Mouse (Mus musculus): Measurements from ENCODE around the gene Upb1. TPM values are rescaled to one million over a fixed set of nuclear protein-coding genes. Genes with fewer than 3 reads are reported as not detected.
"Not testable (repeated sequence)": the region's sequence is repeated elsewhere in the genome, so short reads cannot be mapped to it uniquely, and the experiment has no call there.

Upb1 gene
- polyA plus RNA-seq, 1 experiment: 2.1 TPM

GRCm38 (mm10) chr10:75411343-75412113 lies 10.6 kb downstream of the Upb1 start:
- H3K27ac ChIP-seq (replicated peaks; ENCODE audit: low read depth, low read length); H3K4me1 ChIP-seq (ENCODE audit: control insufficient read depth, insufficient read depth, insufficient read length, low read length); H3K4me3 ChIP-seq (ENCODE audit: insufficient read depth, low read depth, low read length): not testable (repeated sequence)

DNA sequence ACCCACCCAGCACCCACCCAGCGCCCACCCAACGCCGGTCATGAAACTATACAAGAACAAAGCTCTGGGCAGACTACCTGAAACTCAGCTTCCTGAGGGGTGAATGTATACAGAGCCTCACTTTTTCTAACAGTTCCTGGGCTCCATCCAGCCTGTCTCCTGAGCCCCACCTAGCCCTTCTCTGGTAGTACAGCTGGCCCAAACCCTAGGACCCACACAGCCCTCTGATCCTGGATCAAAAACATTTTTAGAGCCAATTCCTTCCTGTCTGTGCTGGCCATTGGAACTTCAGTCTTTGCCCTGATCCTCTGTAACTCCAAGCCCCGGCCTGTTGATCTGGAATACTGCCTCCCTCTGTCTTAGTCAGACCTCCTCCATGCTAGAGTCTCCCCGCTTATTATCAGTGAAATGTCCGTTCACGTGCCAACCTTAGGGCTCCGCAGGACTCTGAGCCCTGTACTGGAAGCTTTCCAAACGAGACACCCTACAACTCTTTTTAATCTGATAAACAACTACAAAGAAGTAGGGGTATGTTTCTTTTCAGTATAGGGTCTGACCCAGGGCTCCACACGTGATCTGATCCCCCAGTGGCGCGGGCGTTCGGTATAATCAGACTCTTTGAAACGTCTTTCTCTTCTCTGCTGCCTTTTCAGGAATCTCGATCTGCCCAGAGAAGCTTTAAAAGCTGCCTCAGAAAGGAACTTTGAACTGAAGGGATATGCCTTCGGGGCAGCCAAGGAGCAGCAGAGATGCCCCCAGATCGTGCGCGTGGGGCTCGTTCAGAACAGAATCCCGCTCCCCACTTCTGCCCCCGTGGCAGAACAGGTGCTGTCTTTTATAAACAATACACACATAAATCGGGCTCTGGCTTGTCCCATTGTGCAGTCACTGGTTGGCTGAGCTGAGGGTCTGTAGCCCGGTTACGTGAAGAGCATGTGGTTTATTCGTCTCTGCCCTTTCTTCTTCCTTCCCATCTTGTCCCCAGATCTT lies 11.5 kb downstream of the Upb1 start:
- no peaks in the 10 kb centered on the region for H3K4me1 ChIP-seq (ENCODE audit: control insufficient read depth, insufficient read depth, insufficient read length, low read length)
- no peak overlapping the region for H3K4me3 ChIP-seq (ENCODE audit: insufficient read depth, low read depth, low read length)
- H3K27ac ChIP-seq (replicated peaks; ENCODE audit: low read depth, low read length): no peak overlapping the region

GRCm38 (mm10) chr10:75414925-75415324 lies 14.0 kb downstream of the Upb1 start:
- Histone ChIP-seq H3K27ac (replicated peaks; ENCODE audit: low read depth, low read length) (no peak overlapping the region), H3K4me1 (ENCODE audit: control insufficient read depth, insufficient read depth, insufficient read length, low read length) (no peaks in the 10 kb centered on the region), H3K4me3 (ENCODE audit: insufficient read depth, low read depth, low read length) (no peak overlapping the region)

GRCm38 (mm10) chr10:75417363-75418042 lies 16.6 kb downstream of the Upb1 start:
- H3K4me3 ChIP-seq (ENCODE audit: insufficient read depth, low read depth, low read length): no peak overlapping the region
- peaks cover 3% of the 10 kb centered on the region; the same call in 1 of the 2 replicates for H3K4me1 ChIP-seq (ENCODE audit: control insufficient read depth, insufficient read depth, insufficient read length, low read length)
- H3K27ac ChIP-seq (replicated peaks; ENCODE audit: low read depth, low read length): no peak overlapping the region

DNA sequence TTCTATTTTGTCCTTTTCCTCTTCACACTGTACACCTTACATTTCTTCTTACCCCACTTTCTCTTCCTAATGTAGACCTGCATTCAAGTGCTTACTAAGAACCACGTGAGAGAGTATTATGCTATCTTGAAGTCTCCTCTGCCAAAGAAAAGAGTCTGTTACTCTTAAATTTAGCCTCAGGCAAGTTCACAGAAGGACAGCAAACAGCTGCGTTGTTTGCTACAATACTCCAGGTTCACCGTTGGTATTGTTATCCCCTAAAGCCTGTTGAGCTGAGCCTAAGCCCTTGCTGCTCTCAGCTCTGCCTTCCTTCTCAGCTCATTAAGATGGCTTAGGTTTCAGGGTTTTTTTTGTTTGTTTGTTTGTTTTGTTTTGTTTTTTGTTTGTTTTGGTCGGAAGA lies 17.8 kb downstream of the Upb1 start:
- Histone ChIP-seq H3K4me1 (ENCODE audit: control insufficient read depth, insufficient read depth, insufficient read length, low read length) (peaks cover 3% of the 10 kb centered on the region; the same call in 1 of the 2 replicates), H3K4me3 (ENCODE audit: insufficient read depth, low read depth, low read length) (no peak overlapping the region), H3K27ac (replicated peaks; ENCODE audit: low read depth, low read length) (no peak overlapping the region)

DNA sequence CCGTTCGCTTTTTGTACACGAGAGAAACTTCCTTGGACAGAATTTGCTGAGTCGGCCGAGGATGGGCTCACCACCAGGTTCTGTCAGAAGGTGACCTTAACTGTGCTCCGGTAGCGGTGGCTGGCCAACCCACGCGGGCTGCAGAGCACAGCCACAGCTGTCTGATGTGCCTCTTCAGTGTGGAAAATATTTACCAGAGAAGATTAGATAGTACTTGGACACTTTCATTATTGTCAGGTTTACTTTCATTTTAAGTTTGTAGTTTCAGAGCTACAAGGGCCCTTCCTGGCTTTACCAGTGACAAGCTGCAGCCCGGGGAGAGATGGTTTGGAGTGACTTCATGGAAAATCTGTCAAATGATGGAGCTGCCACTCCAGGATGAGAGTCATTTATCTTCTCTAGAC lies 23.6 kb downstream of the Upb1 start:
- Histone ChIP-seq H3K27ac (replicated peaks; ENCODE audit: low read depth, low read length) (no peak overlapping the region), H3K4me3 (ENCODE audit: insufficient read depth, low read depth, low read length) (no peak overlapping the region)

GRCm38 (mm10) chr10:75428049-75429003 lies 27.4 kb downstream of the Upb1 start:
- Histone ChIP-seq H3K27ac (replicated peaks; ENCODE audit: low read depth, low read length) (no peak overlapping the region), H3K4me1 (ENCODE audit: control insufficient read depth, insufficient read depth, insufficient read length, low read length) (no peaks in the 10 kb centered on the region; the same call in 1 of the 2 replicates), H3K4me3 (ENCODE audit: insufficient read depth, low read depth, low read length) (no peak overlapping the region)

More for the DNA sequence above, 23.6 kb downstream of the Upb1 start:
- peaks cover 3% of the 10 kb centered on the region for H3K4me1 ChIP-seq (ENCODE audit: control insufficient read depth, insufficient read depth, insufficient read length, low read length)

DNA sequence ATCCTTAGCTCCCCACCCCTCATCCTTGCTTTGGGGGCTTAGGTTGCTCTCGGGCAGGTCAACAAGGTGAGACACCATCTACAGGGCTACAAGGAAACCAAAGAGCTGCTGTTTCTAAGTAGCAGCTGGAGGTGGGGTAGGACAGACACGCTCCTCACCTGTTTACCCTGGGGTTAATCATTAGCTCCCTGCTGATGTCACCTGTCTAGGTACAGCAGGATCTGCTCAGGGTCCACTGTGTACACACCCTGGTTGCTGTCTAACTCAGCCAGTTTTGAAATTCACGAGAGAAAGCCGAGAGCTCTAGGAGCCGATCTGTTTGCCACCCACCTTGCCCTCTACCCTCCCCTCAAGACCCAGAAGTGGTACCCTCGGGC lies 28.1 kb downstream of the Upb1 start:
- H3K4me1 ChIP-seq (ENCODE audit: control insufficient read depth, insufficient read depth, insufficient read length, low read length): no peaks in the 10 kb centered on the region; the same call in 1 of the 2 replicates
- H3K4me3 ChIP-seq (ENCODE audit: insufficient read depth, low read depth, low read length): no peak overlapping the region
- no peak overlapping the region for H3K27ac ChIP-seq (replicated peaks; ENCODE audit: low read depth, low read length)

- Histone ChIP-seq H3K27ac (replicated peaks; ENCODE audit: low read depth, low read length) (no peak overlapping the region), H3K4me3 (ENCODE audit: insufficient read depth, low read depth, low read length) (no peak overlapping the region), H3K4me1 (ENCODE audit: control insufficient read depth, insufficient read depth, insufficient read length, low read length) (no peaks in the 10 kb centered on the region)
Observed at GRCm38 (mm10) chr10:75429522-75430146, 28.7 kb downstream of the Upb1 start.

- Histone ChIP-seq H3K4me3 (ENCODE audit: insufficient read depth, low read depth, low read length) (no peak overlapping the region), H3K4me1 (ENCODE audit: control insufficient read depth, insufficient read depth, insufficient read length, low read length) (no peaks in the 10 kb centered on the region), H3K27ac (replicated peaks; ENCODE audit: low read depth, low read length) (no peak overlapping the region)
Observed at GRCm38 (mm10) chr10:75430147-75430537, 29.2 kb downstream of the Upb1 start.

GRCm38 (mm10) chr10:75430633-75431032 lies 29.7 kb downstream of the Upb1 start:
- Histone ChIP-seq H3K4me1 (ENCODE audit: control insufficient read depth, insufficient read depth, insufficient read length, low read length) (no peaks in the 10 kb centered on the region), H3K27ac (replicated peaks; ENCODE audit: low read depth, low read length) (no peak overlapping the region), H3K4me3 (ENCODE audit: insufficient read depth, low read depth, low read length) (no peak overlapping the region)

- no peak overlapping the region for H3K4me3 ChIP-seq (ENCODE audit: insufficient read depth, low read depth, low read length)
- no peak overlapping the region for H3K27ac ChIP-seq (replicated peaks; ENCODE audit: low read depth, low read length)
- no peaks in the 10 kb centered on the region for H3K4me1 ChIP-seq (ENCODE audit: control insufficient read depth, insufficient read depth, insufficient read length, low read length)
Observed at GRCm38 (mm10) chr10:75436604-75437217, 35.8 kb downstream of the Upb1 start.

DNA sequence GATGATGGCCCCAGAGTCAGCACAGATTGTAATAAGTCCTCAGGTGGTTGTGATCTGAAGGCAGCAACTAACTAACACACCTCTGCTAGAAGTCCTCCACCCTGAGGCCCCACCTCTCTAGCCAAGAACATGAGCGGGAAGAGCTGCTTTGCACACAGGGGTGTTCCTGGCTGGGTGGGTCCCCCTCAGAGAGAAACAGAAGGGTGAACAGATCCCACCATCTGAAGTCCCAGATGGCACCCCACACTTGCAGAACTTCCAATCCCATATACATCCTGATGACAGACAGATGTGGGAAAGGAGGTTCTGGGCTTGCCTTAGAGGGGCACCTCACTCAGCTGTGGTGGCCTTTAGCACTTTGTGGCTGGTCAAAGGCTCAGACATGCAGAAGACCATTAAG lies 36.4 kb downstream of the Upb1 start:
- Histone ChIP-seq H3K4me1 (ENCODE audit: control insufficient read depth, insufficient read depth, insufficient read length, low read length) (no peaks in the 10 kb centered on the region), H3K27ac (replicated peaks; ENCODE audit: low read depth, low read length) (no peak overlapping the region), H3K4me3 (ENCODE audit: insufficient read depth, low read depth, low read length) (no peak overlapping the region)
